Mouse (Mus musculus) hematopoietic multipotent progenitor cell, adult 10-12 weeks (in vitro differentiated cells): Measurements from ENCODE around the gene Ccdc117. TPM values are rescaled to one million over a fixed set of nuclear protein-coding genes. Genes with fewer than 3 reads are reported as not detected.

Experiments used
- polyA plus RNA-seq: library from polyadenylated mRNA; stranded (reverse); fragments of >175 nt; gene quantifications from 2 replicates; pipeline ENCODE4 v1.2.3, GENCODE M21; 2012; ENCODE audit warnings: low replicate concordance

The Ccdc117 gene
- polyA plus RNA-seq: 5.2 and 8.4 TPM in 2 replicates

DNA sequence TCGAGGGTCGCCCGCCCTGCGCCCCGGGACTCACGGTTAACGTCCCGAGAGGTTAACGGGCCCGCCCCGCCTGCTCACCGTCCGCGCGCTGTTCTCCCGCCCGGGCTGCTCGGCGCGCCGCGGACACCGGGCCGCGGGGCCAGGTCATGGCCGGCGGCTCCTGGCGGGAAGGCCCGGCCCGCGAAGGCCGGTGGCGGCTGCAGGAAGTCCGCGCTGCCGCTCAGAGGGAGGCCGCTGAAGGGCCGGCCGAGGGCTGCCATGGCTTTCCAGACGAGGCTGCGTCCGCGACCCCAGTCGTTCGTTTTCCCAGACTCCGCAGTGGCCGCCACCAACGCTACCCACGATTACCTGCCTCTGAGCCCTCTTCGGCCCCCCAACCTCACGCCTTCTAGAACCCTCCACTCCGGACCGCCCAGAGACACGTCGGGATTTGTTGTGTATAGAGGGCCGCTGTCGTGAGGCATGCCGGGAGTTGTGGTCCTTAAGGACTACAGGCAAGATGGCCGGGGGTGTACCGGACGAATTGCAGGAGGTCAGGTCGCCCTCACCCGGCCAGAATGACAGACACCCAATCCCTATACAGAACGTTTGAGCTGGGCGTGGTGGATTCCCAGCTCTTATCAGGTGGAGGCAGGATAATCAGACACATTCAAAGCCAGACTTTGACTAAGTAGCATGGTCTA, at the start of gene Ccdc117:
Gene Ccdc117 (minus strand): TSS at position 389 of the 683 bp plus-strand sequence.

DNA sequence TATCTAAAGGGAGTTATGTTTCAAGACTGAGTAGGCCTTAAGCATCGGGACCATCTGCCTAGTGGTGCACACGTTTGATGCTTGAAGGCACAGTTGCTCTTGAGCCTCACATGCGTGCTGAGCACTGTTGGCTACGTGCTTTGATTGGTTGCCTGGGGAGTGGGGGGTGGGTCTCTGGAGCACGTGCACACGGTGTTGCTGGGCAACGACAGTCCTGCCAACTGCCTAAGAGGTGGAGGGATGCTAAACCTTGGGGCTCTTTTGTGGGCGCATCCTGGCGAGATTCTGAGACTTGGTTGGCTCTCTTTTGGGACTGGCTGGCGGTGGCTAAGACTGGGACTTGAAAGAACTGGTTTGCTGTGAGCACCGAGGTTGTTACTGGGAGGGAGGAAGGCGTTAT, 27.5 kb upstream of the Ccdc117 start, which contains the start of gene Ankrd36:
Gene Ankrd36 (plus strand): TSS at position 211 of the 400 bp plus-strand sequence.

DNA sequence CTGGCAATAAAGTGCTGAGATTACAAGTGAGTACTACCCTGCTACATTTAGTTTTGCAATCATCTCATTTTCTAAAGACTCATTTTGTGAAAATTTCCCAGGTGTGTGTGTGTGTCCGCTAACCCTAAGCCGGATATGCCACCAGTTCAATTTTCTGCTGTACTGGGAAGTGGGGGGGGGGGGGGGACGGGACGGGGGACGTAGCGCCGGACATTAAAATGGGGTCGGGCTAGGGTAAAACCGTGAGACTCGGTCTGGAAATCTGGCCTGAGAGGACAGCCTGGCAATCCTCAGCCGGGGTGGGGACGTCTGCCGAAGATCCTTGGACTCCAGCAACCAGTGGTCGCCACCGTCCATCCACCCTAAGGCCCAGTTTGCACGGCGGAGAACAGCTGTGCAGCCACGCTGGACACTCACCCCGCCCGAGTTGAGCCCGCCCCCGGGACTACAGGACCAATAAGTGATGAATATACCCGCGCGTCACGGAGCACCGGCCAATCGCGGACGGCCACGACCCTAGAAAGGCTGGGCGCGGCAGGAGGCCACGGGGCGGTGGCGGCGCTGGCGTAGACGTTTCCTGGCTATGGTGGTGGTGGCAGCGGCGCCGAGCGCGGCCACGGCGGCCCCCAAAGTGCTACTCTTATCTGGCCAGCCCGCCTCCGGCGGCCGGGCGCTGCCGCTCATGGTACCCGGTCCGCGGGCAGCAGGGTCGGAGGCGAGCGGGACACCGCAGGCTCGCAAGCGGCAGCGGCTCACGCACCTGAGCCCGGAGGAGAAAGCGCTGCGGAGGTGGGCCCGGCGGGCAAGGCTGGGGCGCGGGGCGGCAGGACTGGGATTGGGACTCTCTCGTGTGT, 21.3 kb downstream of the Ccdc117 start, which contains the start of gene Xbp1:
Gene Xbp1 (plus strand): TSS at position 248 of the 854 bp plus-strand sequence.

Other genes starting within 250 kb of the Ccdc117 start
- 4.0 and 6.1 TPM in 2 replicates for gene Znrf3, start 97.3 kb downstream of the Ccdc117 start, polyA plus RNA-seq
- 62.8 and 175 TPM in 2 replicates for gene Xbp1, start 21.5 kb downstream of the Ccdc117 start, polyA plus RNA-seq
- gene Ankrd36, start 27.5 kb upstream of the Ccdc117 start, polyA plus RNA-seq: not detected in 2 replicates
- 89.1 and 159 TPM in 2 replicates for gene Mrps24, start 173.5 kb upstream of the Ccdc117 start, polyA plus RNA-seq
- 9.2 and 10.9 TPM in 2 replicates for gene Urgcp, start 220.2 kb upstream of the Ccdc117 start, polyA plus RNA-seq
- 195 and 215 TPM in 2 replicates for gene Dbnl, start 246.3 kb upstream of the Ccdc117 start, polyA plus RNA-seq